Mouse (Mus musculus): ENCODE data around the gene Fbxw11.

DNA sequence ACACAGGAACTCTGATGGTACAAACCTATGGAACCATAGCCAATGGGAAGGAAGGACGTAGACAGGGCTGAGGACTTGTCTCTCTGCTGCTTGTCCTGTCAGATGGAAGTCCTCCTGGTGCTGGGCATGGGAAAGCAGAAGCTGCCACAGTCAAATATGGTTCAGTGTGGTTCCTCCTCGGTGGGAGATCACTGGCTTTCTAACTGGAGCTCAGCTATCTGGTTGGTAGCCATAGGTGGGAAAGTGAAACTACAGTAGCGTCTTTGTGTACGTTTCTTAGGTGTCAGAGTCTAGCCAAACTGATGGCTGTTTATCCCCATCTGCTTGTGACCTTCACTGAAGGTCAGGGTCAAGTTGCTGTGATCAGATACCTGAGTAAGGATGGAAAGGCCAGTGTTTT is 29.0 kb downstream of the Fbxw11 start:
- TF ChIP-seq EP300 (IDR thresholded peaks at IDR 0.05; ENCODE audit: insufficient read depth, low read depth, low read length), result no peak
- no peak for TF ChIP-seq CTCF (IDR thresholded peaks at IDR 0.05)

Data from heart, adult 2 months (tissue).